Mouse (Mus musculus) liver, embryonic 14.5 days (tissue): Measurements from ENCODE around the gene Pklr. TPM values are rescaled to one million over a fixed set of nuclear protein-coding genes. Genes with fewer than 3 reads are reported as not detected.

Source experiments
- ATAC-seq: fragments of 200-750 bp; cut with Nextera tagmentation; 2 replicates; pipeline ENCODE4 v1.8.0; 2017; ENCODE audit warnings: moderate number of reproducible peaks, mild to moderate bottlenecking, moderate library complexity; ENCODE audit not compliant: insufficient read depth
- DNase-seq, 3 experiments: peaks; one replicate each; pipeline ENCODE4 v3.0.0-alpha.2; 2012 to 2013; ENCODE audit warnings: low read depth in 3 of 3, low spot score in 3 of 3
- H3K27ac ChIP-seq: fragments of 300-500 bp; sonication (generic); 2 replicates; pipeline ENCODE4 v1.5.1; 2014; ENCODE audit warnings: moderate library complexity, mild to moderate bottlenecking, control low read depth, inconsistent platforms
- H3K27me3 ChIP-seq: fragments of 300-500 bp; sonication (generic); 2 replicates; pipeline ENCODE4 v1.6.1; 2014; ENCODE audit warnings: mild to moderate bottlenecking, low read length, moderate library complexity; ENCODE audit not compliant: control insufficient read depth, insufficient read depth
- H3K36me3 ChIP-seq: fragments of 300-500 bp; sonication (generic); replicated peaks from 2 replicates; pipeline ENCODE4 v1.6.1; 2014; ENCODE audit warnings: low read depth; ENCODE audit not compliant: control insufficient read depth, insufficient read depth
- H3K4me1 ChIP-seq, 2 experiments: fragments of 200-500 bp in 1 of 2; fragments of 300-500 bp in 1 of 2; sonication (generic) in 1 of 2; replicated peaks; 2 replicates each; pipeline ENCODE4 v1.6.1; 2012 to 2014; ENCODE audit warnings: antibody characterized with exemption in 1 of 2, inconsistent platforms in 1 of 2, low read length in 1 of 2; ENCODE audit not compliant: control insufficient read depth in 2 of 2, insufficient read depth in 2 of 2
- H3K4me2 ChIP-seq: fragments of 300-500 bp; sonication (generic); 2 replicates; pipeline ENCODE4 v1.6.1; 2014; ENCODE audit warnings: low read depth, mild to moderate bottlenecking, control low read depth, moderate library complexity
- H3K4me3 ChIP-seq, 2 experiments: fragments of 200-500 bp in 1 of 2; fragments of 300-500 bp in 1 of 2; sonication (generic) in 1 of 2; 2 replicates each; pipeline ENCODE4 v1.5.1; 2012 to 2014; ENCODE audit warnings: low read depth in 2 of 2, low read length in 2 of 2, mild to moderate bottlenecking in 2 of 2, control low read depth in 1 of 2, inconsistent platforms in 1 of 2, moderate library complexity in 1 of 2; ENCODE audit not compliant: insufficient read depth in 1 of 2
- H3K9ac ChIP-seq: fragments of 300-500 bp; sonication (generic); replicated peaks from 2 replicates; pipeline ENCODE4 v1.6.1; 2014; ENCODE audit warnings: mild to moderate bottlenecking, control low read depth, moderate library complexity
- H3K9me3 ChIP-seq: fragments of 300-500 bp; sonication (generic); 2 replicates; pipeline ENCODE4 v1.6.1; 2016; ENCODE audit warnings: low read length, mixed read lengths; ENCODE audit not compliant: control insufficient read depth
- CTCF ChIP-seq: IDR thresholded peaks from 2 replicates; pipeline ENCODE4 v1.5.1; 2016; ENCODE audit warnings: antibody characterized with exemption, low read depth, control low read depth
- EP300 ChIP-seq: IDR thresholded peaks from 2 replicates; pipeline ENCODE4 v1.6.1; 2016; ENCODE audit warnings: antibody characterized with exemption, low read depth
- WGBS: fragments of 180-500 bp; shearing (Covaris S2); extraction: QIAGEN DNeasy Blood & Tissue Kit; methylation state at CpG from one replicate; pipeline ENCODE4 v1.1.7; 2014; ENCODE audit not compliant: insufficient replicate concordance; 5-methylcytosine and 5-hydroxymethylcytosine counted together
- polyA plus RNA-seq, 2 experiments: library from polyadenylated mRNA; depleted of rRNA in 1 of 2; stranded (reverse) in 1 of 2; unstranded in 1 of 2; fragments of >200 nt; fragmentation: Nextera tagmentation in 1 of 2; extraction: Ambion mirVana in 1 of 2; gene quantifications; 2 replicates each; pipeline versions ENCODE4 v1.2.1 to v1.2.3; 2012 to 2014

Gene Pklr
- polyA plus RNA-seq, 2 experiments = 79.8 to 143 TPM

DNA sequence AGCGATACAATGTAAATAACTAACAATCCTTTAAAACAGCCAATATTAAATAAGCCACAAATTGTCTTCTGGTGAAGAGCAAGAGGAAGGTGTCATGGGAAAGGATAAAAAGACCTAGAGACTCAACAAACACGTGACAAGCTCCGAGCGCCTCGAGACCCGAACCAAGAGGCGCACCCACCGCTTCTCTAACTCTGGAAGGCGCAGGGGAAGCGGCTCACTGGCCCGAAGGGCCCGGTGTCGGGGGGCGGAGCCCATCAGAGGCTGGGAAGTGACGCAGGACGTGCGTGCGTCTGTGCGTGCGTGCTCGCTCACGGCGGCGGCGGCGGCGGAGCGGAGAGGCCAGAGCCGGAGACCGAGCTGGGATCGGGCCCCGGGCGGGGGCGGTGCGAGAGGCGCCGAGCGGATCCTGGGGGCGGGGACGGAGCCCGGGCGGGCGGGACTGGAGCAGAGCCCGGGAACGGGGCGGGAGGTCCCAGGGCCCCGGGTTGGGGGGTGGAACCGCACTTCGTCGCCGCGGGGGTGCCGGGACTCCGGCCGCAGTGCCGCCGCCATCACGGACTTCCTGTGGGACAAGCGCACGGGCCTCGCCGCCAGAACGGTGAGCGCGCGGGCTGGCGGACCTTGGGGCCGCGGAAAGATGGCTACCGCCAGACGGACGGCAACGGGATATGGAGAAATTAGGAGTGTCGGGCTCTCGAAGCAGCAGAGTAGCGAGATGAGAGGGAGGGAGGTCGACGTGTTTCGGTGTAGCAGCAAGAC lies 28.7 kb downstream of the Pklr start, which contains the start of gene Clk2:
TSS of gene Clk2 (plus strand) at position 290 of the 762 bp plus-strand sequence.
- H3K27me3 ChIP-seq = no peaks in the 10 kb centered on the region
- H3K4me1 ChIP-seq = peaks cover 16 to 25% of the 10 kb centered on the region in 2 experiments
- no peak for TF ChIP-seq EP300
- TF ChIP-seq CTCF = no peak
- WGBS = under 1% methylated on average over 78 of the region's 79 CpGs
- H3K9ac ChIP-seq = peak within 1 kb of the TSS; percentile 77
- H3K4me2 ChIP-seq = peak within 1 kb of the TSS; percentile 93
- DNase-seq (peak; percentile 89 to 91 (median 90)), ATAC-seq (peak; percentile 96)
- H3K36me3 ChIP-seq = peaks cover 23% of the 10 kb centered on the region
- peak within 1 kb of the TSS; percentile 62 for H3K27ac ChIP-seq
- no peaks in the 10 kb centered on the region for H3K9me3 ChIP-seq
- H3K4me3 ChIP-seq = peak within 1 kb of the TSS; percentile 80 to 97

GRCm38 (mm10) chr3:89165268-89165870 lies 29.4 kb downstream of the Pklr start:
- Histone ChIP-seq H3K4me3 (peak overlapping the region; percentile 80 to 97), H3K36me3 (peaks cover 30% of the 10 kb centered on the region), H3K27ac (peak overlapping the region; percentile 57), H3K27me3 (no peaks in the 10 kb centered on the region), H3K9ac (peak overlapping the region; percentile 77), H3K4me2 (peak overlapping the region; percentile 93), H3K9me3 (no peaks in the 10 kb centered on the region), H3K4me1 (peaks cover 14 to 22% of the 10 kb centered on the region in 2 experiments)
- TF ChIP-seq CTCF = no peak
- no peak for TF ChIP-seq EP300
- 13% methylated on average over 12 of the region's 12 CpGs for WGBS
- DNase-seq (no peak), ATAC-seq (no peak)

DNA sequence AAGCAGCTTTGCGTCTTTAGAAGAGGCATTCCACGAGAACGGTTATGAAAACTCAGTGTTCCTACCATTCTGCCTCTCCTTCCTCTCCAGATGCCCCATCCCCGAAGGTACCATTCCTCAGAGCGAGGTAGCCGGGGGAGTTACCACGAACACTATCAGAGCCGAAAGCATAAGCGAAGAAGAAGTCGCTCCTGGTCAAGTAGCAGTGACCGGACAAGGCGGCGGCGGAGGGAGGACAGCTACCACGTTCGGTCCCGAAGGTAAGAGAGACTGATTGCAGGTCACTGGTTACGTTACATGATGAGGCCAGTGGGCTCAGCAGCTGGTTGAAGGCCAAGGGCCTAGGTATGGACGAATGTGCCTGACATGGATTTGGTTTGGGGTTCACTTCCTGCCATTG lies 31.0 kb downstream of the Pklr start:
- no peak for DNase-seq
- Histone ChIP-seq H3K4me3 (no peak overlapping the region), H3K27ac (no peak overlapping the region), H3K9me3 (no peaks in the 10 kb centered on the region), H3K4me2 (no peak overlapping the region), H3K36me3 (peaks cover 40% of the 10 kb centered on the region), H3K9ac (no peak overlapping the region), H3K27me3 (no peaks in the 10 kb centered on the region), H3K4me1 (peaks cover 14 to 22% of the 10 kb centered on the region in 2 experiments)
- WGBS = 90% methylated on average over 19 of the region's 19 CpGs
- no peak for TF ChIP-seq EP300
- no peak for TF ChIP-seq CTCF
- no peak for ATAC-seq

GRCm38 (mm10) chr3:89174844-89175243 lies 38.9 kb downstream of the Pklr start:
- H3K27ac ChIP-seq = no peak overlapping the region
- DNase-seq = no peak
- H3K4me2 ChIP-seq = no peak overlapping the region
- ATAC-seq = no peak
- no peak overlapping the region for H3K4me3 ChIP-seq
- no peaks in the 10 kb centered on the region for H3K27me3 ChIP-seq
- TF ChIP-seq CTCF (no peak), EP300 (no peak)
- peaks cover 9% of the 10 kb centered on the region in 2 experiments for H3K4me1 ChIP-seq
- H3K36me3 ChIP-seq = peaks cover 61% of the 10 kb centered on the region
- H3K9ac ChIP-seq = no peak overlapping the region
- WGBS = 86% methylated on average over 11 of the region's 11 CpGs
- no peaks in the 10 kb centered on the region for H3K9me3 ChIP-seq

- no peak for DNase-seq
- TF ChIP-seq EP300 = no peak
- no peak for TF ChIP-seq CTCF
- Histone ChIP-seq H3K4me1 (peaks cover 9% of the 10 kb centered on the region in 2 experiments), H3K36me3 (peaks cover 61% of the 10 kb centered on the region), H3K27me3 (no peaks in the 10 kb centered on the region), H3K4me2 (no peak overlapping the region), H3K27ac (no peak overlapping the region), H3K9me3 (no peaks in the 10 kb centered on the region), H3K4me3 (no peak overlapping the region), H3K9ac (no peak overlapping the region)
- WGBS = 93% methylated on average over 10 of the region's 10 CpGs
- no peak for ATAC-seq
Observed at GRCm38 (mm10) chr3:89175544-89175943, 39.6 kb downstream of the Pklr start.
